Mouse (Mus musculus) liver, postnatal 0 days (tissue): ENCODE results near the gene Gadd45b.

ENCODE experiments used
- CTCF ChIP-seq: sonication (generic); IDR thresholded peaks from 2 replicates; pipeline ENCODE4 v1.5.1; 2016; ENCODE audit warnings: antibody characterized with exemption, low read depth
- EP300 ChIP-seq: IDR thresholded peaks from 2 replicates; pipeline ENCODE4 v1.6.1; 2016; ENCODE audit warnings: antibody characterized with exemption, low read depth, mild to moderate bottlenecking

GRCm38 (mm10) chr10:80897861-80898510 is 31.9 kb upstream of the Gadd45b start:
- TF ChIP-seq EP300 (no peak), CTCF (no peak)
